Comparison of ENCODE assay signal across 20 mouse cellular contexts in the genomic region with DNA sequence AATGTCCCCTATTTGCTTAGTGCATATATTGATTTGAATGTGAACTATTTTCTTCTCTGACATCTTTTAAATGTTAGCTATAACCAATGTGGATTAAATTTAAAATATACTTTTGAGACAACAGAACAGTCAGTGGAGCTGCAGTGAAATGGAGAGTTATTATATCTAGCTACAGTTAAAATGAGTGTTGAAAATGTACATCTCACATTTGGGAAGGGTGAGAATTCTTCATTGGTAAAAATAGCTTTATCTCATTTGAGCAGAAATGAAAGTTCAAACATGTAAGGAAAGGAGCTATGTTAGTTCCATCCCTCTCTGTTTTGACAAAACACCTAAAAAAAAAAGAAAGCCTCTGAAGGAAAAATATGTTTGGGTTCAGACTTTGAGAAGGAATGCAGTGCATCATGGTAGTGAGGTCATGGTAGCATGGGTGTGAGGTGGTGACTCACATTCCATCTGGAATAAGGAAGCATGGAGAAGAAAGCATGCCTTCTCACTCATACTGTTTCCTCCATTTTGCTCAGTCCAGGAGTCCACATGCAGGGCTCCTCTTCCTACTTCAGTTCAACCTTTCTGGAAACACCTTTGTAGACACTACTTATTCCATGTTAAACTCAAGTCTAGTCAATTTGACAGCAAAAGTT.
DNase-seq lines count a peak whose midpoint lies in the region; TF ChIP-seq lines count a peak whose summit lies in the region.
"Had no signal": no experiment of that assay in that cellular context is flagged by ENCODE, and none has a peak within 500 bp of the region (broad histone marks: within the 10 kb centered on the region; RNA-seq: fewer than 3 reads in every experiment).

No protein-coding gene starts in this region.

- TF ChIP-seq POLR2A in embryonic fibroblast, embryonic 13.5 days (IDR thresholded peaks at IDR 0.05; ENCODE audit: low read depth, low read length): no peak

- peaks cover 2% of the 10 kb centered on the region; the same call in 1 of the 2 replicates for H3K4me1 ChIP-seq in embryonic fibroblast, embryonic 13.5 days (ENCODE audit: control insufficient read depth, insufficient read depth, low read length)
- H3K4me1 ChIP-seq: embryonic facial prominence, embryonic 13.5 days; forebrain, embryonic 13.5 days; heart, embryonic 15.5 days; hindbrain, embryonic 13.5 days; intestine, embryonic 15.5 days had no signal

- no peak for TF ChIP-seq CTCF in C2C12 (IDR thresholded peaks at IDR 0.05; ENCODE audit: control insufficient read depth, insufficient read depth, insufficient read length)
- TF ChIP-seq CTCF in embryonic fibroblast, embryonic 13.5 days (IDR thresholded peaks at IDR 0.05; ENCODE audit: borderline replicate concordance, insufficient read depth, low read length): no peak

- H3K79me3 ChIP-seq in C2C12 (ENCODE audit: low read depth): no peaks in the 10 kb centered on the region

- no peak overlapping the region for H3ac ChIP-seq in C2C12 (ENCODE audit: control insufficient read depth, insufficient read length, low read depth)

- H3K27me3 ChIP-seq in C2C12 (ENCODE audit: control insufficient read depth, insufficient read depth, insufficient read length): no peaks in the 10 kb centered on the region
- H3K27me3 ChIP-seq: embryonic facial prominence, embryonic 13.5 days; forebrain, embryonic 13.5 days; heart, embryonic 15.5 days; hindbrain, embryonic 13.5 days; intestine, embryonic 15.5 days had no signal

- H3K27ac ChIP-seq in embryonic fibroblast, embryonic 13.5 days (ENCODE audit: insufficient read depth, low read length): peak overlapping the region; percentile 76; the same call in 1 of the 2 replicates
- H3K27ac ChIP-seq: embryonic facial prominence, embryonic 13.5 days; forebrain, embryonic 13.5 days; heart, adult 2 months; heart, embryonic 15.5 days; hindbrain, embryonic 13.5 days; intestine, embryonic 15.5 days had no signal

- H3K4me3 ChIP-seq in C2C12 (ENCODE audit: insufficient read depth, poor library complexity, severe bottlenecking): no peak overlapping the region
- no peak overlapping the region for H3K4me3 ChIP-seq in embryonic fibroblast, embryonic 13.5 days (ENCODE audit: insufficient read depth, low read length)
- H3K4me3 ChIP-seq: embryonic facial prominence, embryonic 13.5 days; forebrain, embryonic 13.5 days; heart, adult 2 months; heart, embryonic 15.5 days; hindbrain, embryonic 13.5 days; intestine, embryonic 15.5 days had no signal

- DNase-seq in frontal cortex, postnatal 36 days (ENCODE audit: low spot score in 2 of 2): peak; percentile 3 to 35
- DNase-seq in frontal cortex, postnatal 25 days (ENCODE audit: low spot score in 2 of 2): no peak
- peak; percentile 3 to 52 for DNase-seq in left cerebral cortex, postnatal 25 days (ENCODE audit: low spot score in 2 of 2)
- no peak for DNase-seq in left cerebral cortex, postnatal 4 days
- no peak for DNase-seq in cerebellum, adult 11-12 months
- DNase-seq: adrenal gland, postnatal 10 days; B cell, adult 2 months; cerebellum, adult 18-20 months; cerebellum, adult 9-11 months; cerebellum, postnatal 36 days; gastrocnemius, postnatal 14 days; heart, adult 2 months; heart, postnatal 14 days had no signal

- no peaks in the 10 kb centered on the region for H3K36me3 ChIP-seq in C2C12 (ENCODE audit: control insufficient read depth, insufficient read depth)
- H3K36me3 ChIP-seq: embryonic facial prominence, embryonic 13.5 days; heart, embryonic 15.5 days; hindbrain, embryonic 13.5 days; intestine, embryonic 15.5 days had no signal

- intact Hi-C loops in left cerebral cortex, postnatal 25 days (cut with DNase I): no loop called here
- intact Hi-C loops in left cerebral cortex, postnatal 4 days (cut with DNase I): no loop called here

- H3K79me2 ChIP-seq in C2C12 (ENCODE audit: control insufficient read depth, insufficient read depth): no peaks in the 10 kb centered on the region

TF ChIP-seq in C2C12, 6 proteins besides CTCF, POLR2A, EP300 and RAD21:
- TF ChIP-seq USF1 (IDR thresholded peaks at IDR 0.05; ENCODE audit: low read depth): no peak
- no peak for TF ChIP-seq MYOG (IDR thresholded peaks at IDR 0.05; ENCODE audit: control insufficient read depth, extremely low read depth, insufficient read length)
- no peak for TF ChIP-seq MYOD1 (IDR thresholded peaks at IDR 0.05; ENCODE audit: control insufficient read depth, insufficient read length, low read depth)
- no peak for TF ChIP-seq FOSL1 (IDR thresholded peaks at IDR 0.05; ENCODE audit: insufficient read depth, low read length, poor library complexity, severe bottlenecking)
- no peak for TF ChIP-seq CEBPB (IDR thresholded peaks at IDR 0.05; ENCODE audit: low read depth)
- TF ChIP-seq MAX (IDR thresholded peaks at IDR 0.05): peak; percentile 81

Comparison
In these comparisons a context has a peak if more than half of its experiments do, and no peak if none do; other contexts are left out.
1. DNase-seq: peak in frontal cortex, postnatal 36 days (2 of 2) and left cerebral cortex, postnatal 25 days (2 of 2); none in frontal cortex, postnatal 25 days (0 of 2), left cerebral cortex, postnatal 4 days (single experiment) and cerebellum, adult 11-12 months (single experiment).